Mouse (Mus musculus) retina, postnatal 7 days (tissue): ENCODE results near the gene Rgs2.

Experiments
- DNase-seq: peaks from one replicate; pipeline ENCODE4 v3.0.0-alpha.2; 2012; ENCODE audit warnings: low read depth, low spot score

The Rgs2 gene

GRCm38 (mm10) chr1:144003904-144004740 lies at the start of gene Rgs2:
Gene Rgs2 (minus strand): TSS chr1:144004161.
- DNase-seq: peak; percentile 88

- DNase-seq: no peak
These were observed 49.4 kb upstream of the Rgs2 start for GRCm38 (mm10) chr1:144053401-144053800.

GRCm38 (mm10) chr1:144041826-144042225 lies 37.9 kb upstream of the Rgs2 start:
- DNase-seq: no peak

- DNase-seq: no peak
These were observed 29.5 kb upstream of the Rgs2 start for GRCm38 (mm10) chr1:144033498-144033897.

GRCm38 (mm10) chr1:144030499-144030898 lies 26.5 kb upstream of the Rgs2 start:
- DNase-seq: no peak

- no peak for DNase-seq
These were observed 25.7 kb upstream of the Rgs2 start for GRCm38 (mm10) chr1:144029679-144030078.

GRCm38 (mm10) chr1:144018417-144018958 lies 14.5 kb upstream of the Rgs2 start:
- no peak for DNase-seq

- no peak for DNase-seq
These were observed 10.0 kb upstream of the Rgs2 start for GRCm38 (mm10) chr1:144013913-144014312.

- no peak for DNase-seq
These were observed 3.4 kb upstream of the Rgs2 start for GRCm38 (mm10) chr1:144007341-144007740.

GRCm38 (mm10) chr1:144006542-144006941 lies 2.6 kb upstream of the Rgs2 start:
- peak; percentile 39 for DNase-seq

GRCm38 (mm10) chr1:144005648-144006047 lies 1.7 kb upstream of the Rgs2 start:
- DNase-seq: no peak

GRCm38 (mm10) chr1:144004741-144005140 lies 780 bp upstream of the Rgs2 start:
- DNase-seq: no peak

- DNase-seq: no peak
These were observed 545 bp downstream of the Rgs2 start for GRCm38 (mm10) chr1:144003416-144003815.

- DNase-seq: no peak
These were observed 1.3 kb downstream of the Rgs2 start for GRCm38 (mm10) chr1:144002715-144003066.

- no peak for DNase-seq
These were observed 1.8 kb downstream of the Rgs2 start for GRCm38 (mm10) chr1:144002036-144002714.

- DNase-seq: no peak
These were observed 3.7 kb downstream of the Rgs2 start for GRCm38 (mm10) chr1:144000246-144000645.

GRCm38 (mm10) chr1:143999371-143999920 lies 4.5 kb downstream of the Rgs2 start:
- no peak for DNase-seq

- no peak for DNase-seq
These were observed 10.9 kb downstream of the Rgs2 start for GRCm38 (mm10) chr1:143993026-143993425.

GRCm38 (mm10) chr1:143992528-143992927 lies 11.4 kb downstream of the Rgs2 start:
- DNase-seq: no peak

GRCm38 (mm10) chr1:143990263-143990662 lies 13.7 kb downstream of the Rgs2 start:
- DNase-seq: no peak

GRCm38 (mm10) chr1:143989773-143990172 lies 14.2 kb downstream of the Rgs2 start:
- no peak for DNase-seq

- DNase-seq: no peak
These were observed 15.2 kb downstream of the Rgs2 start for GRCm38 (mm10) chr1:143988756-143989155.
